Comparison of ENCODE assay signal across 11 mouse cellular contexts in the genomic region with DNA sequence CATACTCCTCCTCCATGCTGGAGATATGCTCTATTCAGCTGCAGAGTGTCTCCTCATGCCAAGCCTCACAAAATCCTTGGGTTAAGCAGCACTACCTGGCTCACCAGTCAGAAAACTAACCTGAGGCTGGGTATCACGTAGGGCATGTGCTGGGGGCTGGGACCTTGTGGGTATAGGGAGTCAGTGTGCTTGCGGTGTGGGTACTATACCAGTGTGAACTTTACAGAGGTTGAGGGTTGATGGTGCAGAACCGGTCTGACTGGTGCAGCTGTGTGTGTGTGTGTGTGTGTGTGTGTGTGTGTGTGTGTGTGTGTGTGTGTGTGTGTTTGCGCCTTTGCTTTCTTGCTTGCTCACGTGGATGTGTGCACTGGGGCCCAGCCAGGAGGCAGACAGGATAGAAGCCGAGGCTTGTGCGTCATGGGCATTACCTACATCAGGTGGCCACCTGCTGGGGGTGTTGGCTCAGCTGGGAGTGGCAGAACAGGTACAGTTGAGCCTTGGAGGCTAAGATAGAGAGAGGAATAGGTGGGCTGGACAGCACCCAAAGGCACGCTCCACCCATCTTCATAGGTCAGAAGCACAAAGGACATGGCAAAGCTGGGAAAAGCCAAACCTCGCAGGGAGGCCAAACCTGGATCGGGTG. TPM values are rescaled to one million over a fixed set of nuclear protein-coding genes. Genes with fewer than 3 reads are reported as not detected.
DNase-seq lines count a peak whose midpoint lies in the region; ATAC-seq lines count a peak whose summit lies in the region.
"Had no signal": no experiment of that assay in that cellular context is flagged by ENCODE, and none has a peak within 500 bp of the region (broad histone marks: within the 10 kb centered on the region; RNA-seq: fewer than 3 reads in every experiment).

No protein-coding gene starts in this region.

- no peaks in the 10 kb centered on the region for H3K27me3 ChIP-seq in embryonic facial prominence, embryonic 13.5 days
- H3K27me3 ChIP-seq in midbrain, embryonic 10.5 days (ENCODE audit: low read depth, poor library complexity, severe bottlenecking): no peaks in the 10 kb centered on the region
- H3K27me3 ChIP-seq: hindbrain, embryonic 15.5 days; midbrain, embryonic 12.5 days had no signal

- ATAC-seq in embryonic facial prominence, embryonic 13.5 days (ENCODE audit: insufficient number of reproducible peaks, insufficient read depth, low FRiP score, low TSS enrichment, low read depth): peak; percentile 40; the same call in 1 of the 2 replicates

- 0 out of 2 replicates have a peak overlapping the region, but pooled peaks have one; percentile 3 for H3K4me2 ChIP-seq in embryonic facial prominence, embryonic 13.5 days
- H3K4me2 ChIP-seq: hindbrain, embryonic 15.5 days; midbrain, embryonic 12.5 days had no signal

- 67% methylated on average over 10 of the region's 10 CpGs for WGBS in embryonic facial prominence, embryonic 13.5 days
- 83% methylated on average over 10 of the region's 10 CpGs for WGBS in midbrain, embryonic 10.5 days

- no peaks in the 10 kb centered on the region for H3K9me3 ChIP-seq in embryonic facial prominence, embryonic 13.5 days
- no peaks in the 10 kb centered on the region for H3K9me3 ChIP-seq in midbrain, embryonic 10.5 days (replicated peaks)
- H3K9me3 ChIP-seq: hindbrain, embryonic 15.5 days; limb, embryonic 10.5 days; midbrain, embryonic 12.5 days had no signal

- peak; percentile 94 for DNase-seq in heart, adult 11 months
- no peak for DNase-seq in heart, adult 8-10 months (ENCODE audit: low spot score)
- peak; percentile 90 for DNase-seq in kidney, adult 9 months
- DNase-seq in lung, postnatal 14 days: peak; percentile 72
- DNase-seq in frontal cortex, adult 2 months (ENCODE audit: extremely low spot score in 1 of 2, low spot score in 1 of 2): no peak
- DNase-seq in thymus, postnatal 10 days (ENCODE audit: low spot score in 2 of 2): no peak
- DNase-seq in midbrain, embryonic 10.5 days (ENCODE audit: low spot score): no peak

- peak overlapping the region; percentile 28; the same call in 1 of the 2 replicates for H3K9ac ChIP-seq in embryonic facial prominence, embryonic 13.5 days
- H3K9ac ChIP-seq: hindbrain, embryonic 15.5 days; midbrain, embryonic 12.5 days had no signal

- peak overlapping the region; percentile 28; the same call in 1 of the 2 replicates for H3K27ac ChIP-seq in embryonic facial prominence, embryonic 13.5 days
- no peak overlapping the region for H3K27ac ChIP-seq in midbrain, embryonic 10.5 days (replicated peaks)
- H3K27ac ChIP-seq: hindbrain, embryonic 15.5 days; midbrain, embryonic 12.5 days had no signal

- H3K4me1 ChIP-seq in embryonic facial prominence, embryonic 13.5 days: peaks cover 36% of the 10 kb centered on the region
- H3K4me1 ChIP-seq in midbrain, embryonic 10.5 days: peaks cover 30% of the 10 kb centered on the region

- no peak overlapping the region for H3K4me3 ChIP-seq in embryonic facial prominence, embryonic 13.5 days
- no peak overlapping the region for H3K4me3 ChIP-seq in midbrain, embryonic 10.5 days
- H3K4me3 ChIP-seq: hindbrain, embryonic 15.5 days; limb, embryonic 10.5 days; midbrain, embryonic 12.5 days had no signal

- no peaks in the 10 kb centered on the region for H3K36me3 ChIP-seq in embryonic facial prominence, embryonic 13.5 days
- no peaks in the 10 kb centered on the region for H3K36me3 ChIP-seq in midbrain, embryonic 10.5 days
- H3K36me3 ChIP-seq: hindbrain, embryonic 15.5 days; limb, embryonic 10.5 days; midbrain, embryonic 12.5 days had no signal

RNA-seq across cellular contexts. Expression of a gene that starts 10.4 kb away (rescaled TPM):
- 100 to 1,000 TPM in 1 of 4 experiments, 10 to 100 TPM in 3; 70.8 to 183 (median 86.1) TPM for total RNA-seq in heart, adult 8-10 months (2022)
- 48.7 and 52.9 TPM in 2 replicates for polyA plus RNA-seq in embryonic facial prominence, embryonic 13.5 days (2015; fragmentation: Nextera tagmentation; extraction: Ambion mirVana)
- 13.6 and 22.2 TPM in 2 replicates for polyA plus RNA-seq in frontal cortex, adult 2 months (2012; rRNA removed)
- 36.9 TPM in 2 replicates for polyA plus RNA-seq in midbrain, embryonic 10.5 days (2016; fragmentation: Nextera tagmentation; extraction: Ambion mirVana)

RNA-seq across cellular contexts. Expression of a gene that starts 32.2 kb away (rescaled TPM):
- total RNA-seq in heart, adult 8-10 months (2022): 10 to 100 TPM; 17.2 to 28.0 (median 21.1) TPM
- 74.7 and 87.3 TPM in 2 replicates for polyA plus RNA-seq in embryonic facial prominence, embryonic 13.5 days (2015; fragmentation: Nextera tagmentation; extraction: Ambion mirVana)
- 24.1 and 31.2 TPM in 2 replicates for polyA plus RNA-seq in frontal cortex, adult 2 months (2012; rRNA removed)
- polyA plus RNA-seq in midbrain, embryonic 10.5 days (2016; fragmentation: Nextera tagmentation; extraction: Ambion mirVana): 94.7 and 110 TPM in 2 replicates

RNA-seq across cellular contexts. Expression of a gene that starts 32.5 kb away (rescaled TPM):
- 10 to 100 TPM in 2 of 4 experiments, 1 to 10 TPM in 2; 7.4 to 10.3 (median 9.9) TPM for total RNA-seq in heart, adult 8-10 months (2022)
- polyA plus RNA-seq in embryonic facial prominence, embryonic 13.5 days (2015; fragmentation: Nextera tagmentation; extraction: Ambion mirVana): 11.2 and 12.2 TPM in 2 replicates
- 15.3 and 15.7 TPM in 2 replicates for polyA plus RNA-seq in frontal cortex, adult 2 months (2012; rRNA removed)
- 11.7 and 11.9 TPM in 2 replicates for polyA plus RNA-seq in midbrain, embryonic 10.5 days (2016; fragmentation: Nextera tagmentation; extraction: Ambion mirVana)

Comparison
In these comparisons a context has a peak if more than half of its experiments do, and no peak if none do; other contexts are left out.
1. DNase-seq: peak in heart, adult 11 months (single experiment), kidney, adult 9 months (single experiment) and lung, postnatal 14 days (single experiment); none in heart, adult 8-10 months (single experiment), frontal cortex, adult 2 months (0 of 2), thymus, postnatal 10 days (0 of 2) and midbrain, embryonic 10.5 days (single experiment).